Mouse (Mus musculus) hindbrain, embryonic 13.5 days (tissue): ENCODE measurements around the gene Olfr479. TPM values are rescaled to one million over a fixed set of nuclear protein-coding genes. Genes with fewer than 3 reads are reported as not detected.
"Not testable (repeated sequence)": the region's sequence is repeated elsewhere in the genome, so short reads cannot be mapped to it uniquely, and the experiment has no call there.

Experiments
- ATAC-seq: fragments of 200-750 bp; cut with Nextera tagmentation; 2 replicates; pipeline ENCODE4 v1.8.0; 2017; ENCODE audit warnings: moderate TSS enrichment; ENCODE audit not compliant: low FRiP score
- H3K27ac ChIP-seq: fragments of 300-500 bp; sonication (generic); 2 replicates; pipeline ENCODE4 v1.5.1; 2015; ENCODE audit warnings: inconsistent platforms, mild to moderate bottlenecking, moderate library complexity
- H3K27me3 ChIP-seq: fragments of 300-500 bp; sonication (generic); 2 replicates; pipeline ENCODE4 v1.6.1; 2015; ENCODE audit warnings: mild to moderate bottlenecking, inconsistent platforms
- H3K36me3 ChIP-seq: fragments of 300-500 bp; sonication (generic); 2 replicates; pipeline ENCODE4 v1.6.1; 2015; ENCODE audit warnings: mild to moderate bottlenecking, inconsistent platforms
- H3K4me1 ChIP-seq: fragments of 300-500 bp; sonication (generic); replicated peaks from 2 replicates; pipeline ENCODE4 v1.6.1; 2015; ENCODE audit warnings: inconsistent platforms
- H3K4me2 ChIP-seq: fragments of 300-500 bp; sonication (generic); 2 replicates; pipeline ENCODE4 v1.6.1; 2015; ENCODE audit warnings: inconsistent platforms, mild to moderate bottlenecking, moderate library complexity
- H3K4me3 ChIP-seq: fragments of 300-500 bp; sonication (generic); 2 replicates; pipeline ENCODE4 v1.5.1; 2015; ENCODE audit warnings: mild to moderate bottlenecking, inconsistent platforms
- H3K9ac ChIP-seq: fragments of 300-500 bp; sonication (generic); 2 replicates; pipeline ENCODE4 v1.6.1; 2015; ENCODE audit warnings: mild to moderate bottlenecking, inconsistent platforms
- H3K9me3 ChIP-seq: fragments of 300-500 bp; sonication (generic); 2 replicates; pipeline ENCODE4 v1.6.1; 2016; ENCODE audit warnings: inconsistent platforms
- WGBS: fragments of 180-500 bp; shearing (Covaris S2); methylation state at CpG from one replicate; pipeline ENCODE4 v1.1.7; 2015; 5-methylcytosine and 5-hydroxymethylcytosine counted together
- polyA plus RNA-seq: library from polyadenylated mRNA; unstranded; fragments of >200 nt; fragmentation: Nextera tagmentation; extraction: Ambion mirVana; gene quantifications from 2 replicates; pipeline ENCODE4 v1.2.1, GENCODE M21; 2015

Gene Olfr479
- not detected in 2 replicates for polyA plus RNA-seq

DNA sequence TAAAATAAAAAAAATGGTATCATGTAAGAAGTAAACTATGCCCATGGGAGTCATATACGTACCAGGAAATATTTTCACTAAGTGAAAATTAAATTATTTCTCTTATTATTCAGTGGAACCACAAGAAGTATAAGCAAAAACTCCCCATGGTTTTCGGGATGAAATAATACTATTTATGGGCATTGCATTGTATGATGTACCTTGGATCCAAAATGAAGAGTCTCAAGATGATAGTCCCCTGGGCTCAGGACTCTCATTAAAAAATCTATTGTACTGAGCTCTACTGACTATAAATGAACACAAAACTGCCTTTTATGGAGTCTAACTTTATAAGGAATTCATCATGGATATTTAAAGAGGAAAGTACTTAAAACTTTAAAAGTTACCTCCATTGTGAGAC, at the start of gene Olfr479:
Olfr479 (plus strand) TSS at position 301 of the 400 bp plus-strand sequence.
- WGBS = 91% methylated on average over 2 of the region's 2 CpGs
- no peak for ATAC-seq
- no peaks in the 10 kb centered on the region for H3K4me1 ChIP-seq
- H3K27me3 ChIP-seq = no peaks in the 10 kb centered on the region
- H3K9ac ChIP-seq = no peak within 1 kb of the TSS
- H3K9me3 ChIP-seq = no peaks in the 10 kb centered on the region
- no peak within 1 kb of the TSS for H3K27ac ChIP-seq
- H3K4me3 ChIP-seq = no peak within 1 kb of the TSS
- no peak within 1 kb of the TSS for H3K4me2 ChIP-seq
- H3K36me3 ChIP-seq = no peaks in the 10 kb centered on the region

DNA sequence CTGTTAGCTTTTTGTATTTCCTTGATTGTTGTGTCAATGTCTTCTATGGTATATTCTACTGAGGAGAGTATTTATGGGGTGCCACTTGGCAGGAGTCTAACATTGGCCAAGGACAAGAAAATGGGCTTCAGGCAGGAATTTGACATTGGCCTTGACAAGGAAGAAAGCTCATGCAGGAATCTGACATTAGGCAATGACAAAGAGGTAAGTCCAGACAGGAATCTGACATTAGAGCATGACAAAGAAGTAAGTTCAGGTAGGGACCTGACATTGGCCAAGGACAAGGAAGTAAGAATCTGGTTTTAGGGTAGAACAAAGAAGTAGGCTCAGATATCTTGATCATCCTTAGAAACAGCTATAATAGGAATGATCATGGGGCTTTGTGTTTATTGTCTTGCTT, 36.2 kb upstream of the Olfr479 start:
- ATAC-seq, H3K4me1 ChIP-seq, H3K27me3 ChIP-seq, H3K4me2 ChIP-seq, H3K9ac ChIP-seq, H3K9me3 ChIP-seq, H3K36me3 ChIP-seq, H3K27ac ChIP-seq, H3K4me3 ChIP-seq: not testable (repeated sequence)

DNA sequence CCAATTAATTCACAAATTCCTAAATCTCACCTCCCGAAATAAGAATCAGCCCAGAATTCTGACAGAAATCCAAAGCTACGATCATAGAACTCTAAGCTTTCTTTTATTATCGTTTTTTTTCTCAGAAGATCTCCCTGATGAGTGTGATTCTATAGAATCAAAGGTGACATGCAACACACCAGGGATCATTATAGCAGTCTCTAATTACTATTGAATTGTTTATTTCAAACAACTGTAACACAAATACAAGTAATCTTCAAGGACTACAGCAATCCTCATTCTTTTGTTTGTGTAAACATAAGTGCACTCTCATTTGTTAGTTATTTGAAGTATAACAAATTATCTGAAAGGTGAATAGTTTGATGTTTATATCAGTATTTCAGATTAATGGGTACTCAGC, 16.6 kb upstream of the Olfr479 start, which contains the start of gene Olfr478:
Olfr478 (minus strand) TSS at position 101 of the 400 bp plus-strand sequence.
- Histone ChIP-seq H3K27me3 (no peaks in the 10 kb centered on the region), H3K9me3 (no peaks in the 10 kb centered on the region), H3K4me3 (no peak within 1 kb of the TSS), H3K27ac (no peak within 1 kb of the TSS), H3K4me1 (no peaks in the 10 kb centered on the region), H3K9ac (no peak within 1 kb of the TSS), H3K36me3 (no peaks in the 10 kb centered on the region), H3K4me2 (no peak within 1 kb of the TSS)
- 83% methylated on average over 3 of the region's 3 CpGs for WGBS
- no peak for ATAC-seq

- Histone ChIP-seq H3K9me3 (no peaks in the 10 kb centered on the region), H3K9ac (no peak within 1 kb of the TSS), H3K4me3 (no peak within 1 kb of the TSS), H3K27ac (no peak within 1 kb of the TSS), H3K36me3 (no peaks in the 10 kb centered on the region), H3K4me1 (no peaks in the 10 kb centered on the region), H3K4me2 (no peak within 1 kb of the TSS), H3K27me3 (no peaks in the 10 kb centered on the region)
- WGBS = 91% methylated on average over 1 of the region's 1 CpGs
- ATAC-seq = no peak
Measured at GRCm38 (mm10) chr7:108067246-108067645, 16.8 kb downstream of the Olfr479 start, which contains the start of gene Olfr480. TSS of gene Olfr480 (minus strand) at chr7:108067346.

- Histone ChIP-seq H3K36me3 (no peaks in the 10 kb centered on the region), H3K27ac (no peak within 1 kb of the TSS), H3K4me1 (no peaks in the 10 kb centered on the region), H3K4me2 (no peak within 1 kb of the TSS), H3K9me3 (no peaks in the 10 kb centered on the region), H3K9ac (no peak within 1 kb of the TSS), H3K27me3 (no peaks in the 10 kb centered on the region), H3K4me3 (no peak within 1 kb of the TSS)
- no peak for ATAC-seq
Measured at GRCm38 (mm10) chr7:108079555-108079954, 29.1 kb downstream of the Olfr479 start, which contains the start of gene Olfr481. TSS of gene Olfr481 (plus strand) at chr7:108079855.

DNA sequence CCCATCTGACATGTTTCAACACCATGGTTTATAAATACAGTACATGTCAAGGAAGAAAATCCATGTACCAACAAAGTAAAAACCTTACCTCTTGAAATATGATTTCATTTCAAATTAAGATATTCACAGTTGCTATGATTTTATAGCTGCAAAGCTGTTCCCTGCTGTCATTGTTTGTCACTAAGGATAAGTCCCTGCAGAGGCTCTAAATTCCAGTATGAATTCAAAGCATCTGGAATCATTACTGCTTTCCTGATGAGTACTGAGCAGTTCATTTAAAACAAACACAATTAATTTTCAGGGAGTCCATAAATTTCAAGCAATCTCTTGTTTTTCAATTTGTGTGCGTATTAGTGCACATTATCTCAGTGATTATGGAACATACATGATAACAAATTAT, 47.0 kb downstream of the Olfr479 start, which contains the start of gene Olfr482:
Olfr482 (minus strand) TSS at position 101 of the 400 bp plus-strand sequence.
- no peak within 1 kb of the TSS for H3K27ac ChIP-seq
- no peak for ATAC-seq
- no peak within 1 kb of the TSS for H3K9ac ChIP-seq
- H3K4me3 ChIP-seq = no peak within 1 kb of the TSS
- H3K4me1 ChIP-seq = no peaks in the 10 kb centered on the region
- H3K9me3 ChIP-seq = no peaks in the 10 kb centered on the region
- no peaks in the 10 kb centered on the region for H3K27me3 ChIP-seq
- no peak within 1 kb of the TSS for H3K4me2 ChIP-seq
- WGBS = 84% methylated on average over 1 of the region's 1 CpGs
- no peaks in the 10 kb centered on the region for H3K36me3 ChIP-seq

DNA sequence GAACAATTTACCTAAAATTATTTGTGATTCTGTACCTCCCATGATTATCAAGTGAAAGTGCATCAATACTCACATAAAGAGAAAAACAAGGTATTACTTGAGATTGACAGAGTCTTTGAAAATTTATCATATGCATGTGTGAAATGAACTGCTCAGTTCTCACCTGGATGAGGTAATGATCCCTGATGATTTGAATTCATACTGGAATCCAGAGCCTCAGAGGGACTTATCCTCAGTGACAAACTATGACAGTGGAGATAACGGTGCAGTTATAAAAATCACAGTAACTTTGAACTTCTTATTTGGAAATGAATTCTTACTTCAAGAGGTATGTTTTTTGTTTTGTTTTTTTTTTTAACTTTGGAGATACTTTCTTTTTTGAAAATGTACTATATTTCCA, 50.1 kb downstream of the Olfr479 start, which contains the start of gene Olfr483:
Olfr483 (plus strand) TSS at position 301 of the 400 bp plus-strand sequence.
- no peaks in the 10 kb centered on the region for H3K36me3 ChIP-seq
- no peaks in the 10 kb centered on the region for H3K27me3 ChIP-seq
- WGBS = 87% methylated on average over 1 of the region's 1 CpGs
- ATAC-seq = no peak
- H3K9me3 ChIP-seq = no peaks in the 10 kb centered on the region
- H3K4me1 ChIP-seq = no peaks in the 10 kb centered on the region
- no peak within 1 kb of the TSS for H3K4me3 ChIP-seq
- H3K4me2 ChIP-seq = no peak within 1 kb of the TSS
- H3K27ac ChIP-seq = no peak within 1 kb of the TSS
- H3K9ac ChIP-seq = no peak within 1 kb of the TSS

Other genes with a start within 250 kb of the Olfr479 start
- gene Ovch2, start 249.5 kb upstream of the Olfr479 start, polyA plus RNA-seq = not detected in 2 replicates
- not detected in 2 replicates for gene Olfr467, start 238.4 kb upstream of the Olfr479 start, polyA plus RNA-seq
- gene Olfr469, start 225.2 kb upstream of the Olfr479 start, polyA plus RNA-seq = not detected in 2 replicates
- gene Olfr470, start 203.2 kb upstream of the Olfr479 start, polyA plus RNA-seq = not detected in 2 replicates
- gene Olfr472, start 152.8 kb upstream of the Olfr479 start, polyA plus RNA-seq = not detected in 2 replicates
- not detected in 2 replicates for gene Olfr473, start 120.2 kb upstream of the Olfr479 start, polyA plus RNA-seq
- gene Olfr474, start 96.0 kb upstream of the Olfr479 start, polyA plus RNA-seq = not detected in 2 replicates
- gene Olfr476, start 85.9 kb upstream of the Olfr479 start, polyA plus RNA-seq = not detected in 2 replicates
- not detected in 2 replicates for gene Olfr477, start 64.0 kb upstream of the Olfr479 start, polyA plus RNA-seq
- not detected in 2 replicates for gene Olfr478, start 16.7 kb upstream of the Olfr479 start, polyA plus RNA-seq
- gene Olfr480, start 16.7 kb downstream of the Olfr479 start, polyA plus RNA-seq = not detected in 2 replicates
- not detected in 2 replicates for gene Olfr481, start 29.2 kb downstream of the Olfr479 start, polyA plus RNA-seq
- gene Olfr482, start 46.9 kb downstream of the Olfr479 start, polyA plus RNA-seq = not detected in 2 replicates
- gene Olfr483, start 50.2 kb downstream of the Olfr479 start, polyA plus RNA-seq = not detected in 2 replicates
- not detected in 2 replicates for gene Olfr484, start 76.8 kb downstream of the Olfr479 start, polyA plus RNA-seq
- gene Olfr485, start 109.2 kb downstream of the Olfr479 start, polyA plus RNA-seq = not detected in 2 replicates
- gene Olfr486, start 122.0 kb downstream of the Olfr479 start, polyA plus RNA-seq = not detected in 2 replicates
- not detected in 2 replicates for gene Olfr487, start 163.9 kb downstream of the Olfr479 start, polyA plus RNA-seq
- not detected in 2 replicates for gene Olfr488, start 207.7 kb downstream of the Olfr479 start, polyA plus RNA-seq
- gene Olfr490, start 238.2 kb downstream of the Olfr479 start, polyA plus RNA-seq = not detected in 2 replicates